Mouse (Mus musculus) ovary, postnatal 14 days (tissue): ENCODE results near the gene Usp36.

Source experiments
- DNase-seq: peaks from one replicate; pipeline ENCODE4 v3.0.0; 2022; ENCODE audit warnings: low spot score

The Usp36 gene

GRCm38 (mm10) chr11:118248150-118249011 lies 41.7 kb downstream of the Usp36 start, which contains the start of gene Cyth1:
Gene Cyth1, minus strand, starts transcription at chr11:118248592.
- DNase-seq: peak; percentile 99

GRCm38 (mm10) chr11:118247359-118248095 lies 42.5 kb downstream of the Usp36 start:
- peak; percentile 53 for DNase-seq

- no peak for DNase-seq
These were observed 43.3 kb downstream of the Usp36 start for GRCm38 (mm10) chr11:118246724-118247123.

DNA sequence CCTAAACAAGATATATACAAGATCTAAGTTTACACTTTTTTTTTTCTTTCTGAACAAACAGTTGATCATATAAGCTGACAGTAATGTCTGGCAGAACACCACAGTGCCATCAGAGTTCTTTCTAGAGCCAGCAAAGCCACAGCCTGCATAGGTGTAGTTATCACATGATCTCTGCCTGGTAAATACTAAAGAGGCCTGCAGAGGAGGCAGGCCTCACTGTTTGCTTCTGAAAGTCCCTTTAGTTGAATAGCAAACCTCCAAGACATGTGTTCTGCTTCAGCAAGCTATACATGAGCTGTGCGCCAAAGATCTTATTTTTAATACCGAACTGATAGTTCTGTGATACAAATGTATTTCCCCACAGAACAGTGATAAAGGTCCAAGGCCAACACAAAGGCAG lies 44.9 kb downstream of the Usp36 start:
- DNase-seq: no peak

DNA sequence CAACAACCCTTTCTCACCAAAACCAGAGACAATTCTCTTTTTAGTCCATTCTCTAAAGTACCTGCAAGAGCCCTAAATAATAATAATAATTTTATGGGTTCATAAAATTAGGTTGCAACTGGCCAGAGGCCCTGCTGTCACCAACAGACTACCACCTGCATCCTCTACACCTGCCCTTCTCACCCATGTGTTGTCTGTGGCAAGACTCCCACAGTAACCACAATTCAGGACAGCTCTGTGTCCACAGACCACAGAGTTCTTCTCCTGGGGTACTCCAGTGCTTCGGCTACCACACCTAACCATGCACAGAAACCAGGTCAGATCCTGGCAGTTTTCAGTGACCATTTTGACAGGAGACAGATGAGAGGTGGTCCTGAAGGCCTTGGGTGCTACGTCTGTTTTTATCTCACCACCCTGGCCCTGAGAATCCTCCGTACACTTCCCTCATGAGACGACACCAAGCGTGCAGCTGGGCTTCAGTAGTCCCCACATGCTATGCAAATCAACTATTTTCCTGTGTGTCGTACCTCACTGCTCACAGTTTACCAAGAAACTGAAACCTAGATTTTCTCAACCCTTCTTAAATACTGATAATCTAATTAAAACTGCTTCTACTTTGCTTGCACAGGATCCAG lies 46.3 kb downstream of the Usp36 start:
- no peak for DNase-seq

DNA sequence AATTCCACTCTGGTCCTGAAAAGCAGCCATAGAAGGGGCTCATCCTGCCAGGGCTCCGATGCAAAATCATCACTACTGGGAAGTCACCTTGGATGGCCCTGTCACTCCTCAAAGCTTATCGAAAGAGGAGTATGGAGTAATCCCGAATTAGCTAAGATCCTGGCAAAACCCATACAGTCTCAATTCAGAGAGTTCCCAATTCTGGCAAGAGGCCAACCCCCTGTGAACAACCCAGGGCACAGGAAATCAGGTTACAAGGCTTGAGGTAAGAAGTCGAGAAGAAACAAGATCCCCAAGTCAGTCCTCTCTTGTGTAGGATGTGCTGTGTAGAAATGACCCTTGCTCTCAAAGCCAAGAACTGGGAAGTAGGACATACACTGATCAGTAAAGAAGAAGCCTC lies 47.5 kb downstream of the Usp36 start:
- DNase-seq: no peak

- no peak for DNase-seq
These were observed 49.7 kb downstream of the Usp36 start for GRCm38 (mm10) chr11:118240388-118240787.

DNA sequence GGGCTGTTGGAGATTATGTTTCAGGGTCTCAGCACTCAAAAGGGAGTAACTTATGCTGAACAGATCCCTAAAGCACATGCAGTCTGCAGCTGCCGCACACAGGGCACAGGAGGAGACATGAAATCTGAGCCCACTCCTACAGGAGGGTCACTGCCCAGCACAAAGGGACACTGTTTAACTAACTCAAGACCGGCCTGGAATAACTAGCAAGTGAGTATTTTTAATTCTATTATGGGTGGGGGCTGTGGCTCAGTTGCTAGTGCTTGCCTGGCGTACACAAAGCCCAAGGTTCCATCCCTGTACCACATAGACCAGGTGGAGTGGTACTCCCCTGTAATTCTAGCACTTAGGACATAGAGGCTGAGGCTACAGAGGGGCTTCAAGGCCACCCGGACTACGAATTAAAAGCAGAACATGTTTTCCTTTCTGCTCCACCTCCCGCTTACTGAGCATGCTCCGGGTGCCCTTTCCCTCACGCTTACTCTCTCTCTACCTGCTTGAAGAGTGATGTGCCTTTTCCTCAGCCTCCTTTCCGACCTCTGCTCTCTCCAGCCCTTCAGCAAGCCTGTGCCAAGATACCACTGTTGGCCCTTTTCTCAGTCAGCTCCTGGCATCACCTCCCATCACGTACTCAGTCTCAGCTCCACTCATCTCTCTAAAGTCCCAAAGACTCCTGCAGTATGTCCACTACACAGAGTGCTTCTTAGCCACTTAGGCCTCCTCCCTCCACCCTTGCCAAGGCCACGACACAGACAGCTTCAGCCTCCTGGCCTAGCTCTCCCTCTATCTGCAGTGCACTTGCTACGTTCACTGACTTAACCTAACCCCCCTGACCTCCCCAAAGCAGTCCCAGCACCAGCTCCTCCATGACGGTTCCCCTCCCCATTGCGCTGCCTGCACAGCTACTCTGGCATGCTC lies 50.5 kb downstream of the Usp36 start:
- no peak for DNase-seq

- DNase-seq: no peak
These were observed 53.4 kb downstream of the Usp36 start for GRCm38 (mm10) chr11:118236520-118237190.

DNA sequence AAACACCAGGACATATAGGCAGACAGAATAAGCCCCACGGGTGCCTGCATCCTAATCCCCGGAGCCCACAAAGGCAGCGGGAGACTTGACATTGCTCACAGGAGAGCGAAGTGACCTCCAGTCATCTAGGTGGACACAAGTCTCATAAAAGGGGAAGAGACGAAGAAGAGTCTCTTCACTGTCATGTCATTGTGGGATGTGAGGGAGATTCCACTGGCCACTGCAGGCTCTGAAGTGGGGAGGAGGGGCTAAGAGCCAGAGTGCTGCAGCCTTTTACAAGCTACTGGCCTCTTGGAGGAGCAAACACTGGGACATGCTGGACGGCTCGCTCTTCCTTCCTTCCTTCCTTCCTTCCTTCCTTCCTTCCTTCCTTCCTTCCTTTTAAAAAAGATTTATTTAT lies 55.1 kb downstream of the Usp36 start:
- DNase-seq: no peak

- no peak for DNase-seq
These were observed 55.5 kb downstream of the Usp36 start for GRCm38 (mm10) chr11:118234500-118234899.

DNA sequence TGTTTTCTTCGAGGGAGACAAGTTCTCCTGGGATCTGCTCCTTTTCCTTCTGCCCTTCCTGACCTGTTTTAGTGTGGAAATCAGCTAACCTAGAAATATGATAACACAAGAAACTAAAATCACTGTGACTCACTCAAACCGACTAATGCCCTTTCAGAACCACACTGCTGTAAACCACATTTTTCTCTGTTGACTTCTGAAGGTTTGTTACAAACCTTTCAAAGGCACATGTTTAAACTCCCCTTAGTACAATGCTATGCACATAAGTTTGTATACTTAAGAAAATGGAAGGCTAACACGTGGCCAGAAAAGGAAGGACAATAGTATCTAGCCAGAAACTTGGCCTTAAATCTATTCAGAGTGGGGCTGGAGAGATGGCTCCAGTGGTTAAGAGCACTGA lies 56.1 kb downstream of the Usp36 start:
- no peak for DNase-seq

- DNase-seq: no peak
These were observed 57.7 kb downstream of the Usp36 start for GRCm38 (mm10) chr11:118232314-118232831.

DNA sequence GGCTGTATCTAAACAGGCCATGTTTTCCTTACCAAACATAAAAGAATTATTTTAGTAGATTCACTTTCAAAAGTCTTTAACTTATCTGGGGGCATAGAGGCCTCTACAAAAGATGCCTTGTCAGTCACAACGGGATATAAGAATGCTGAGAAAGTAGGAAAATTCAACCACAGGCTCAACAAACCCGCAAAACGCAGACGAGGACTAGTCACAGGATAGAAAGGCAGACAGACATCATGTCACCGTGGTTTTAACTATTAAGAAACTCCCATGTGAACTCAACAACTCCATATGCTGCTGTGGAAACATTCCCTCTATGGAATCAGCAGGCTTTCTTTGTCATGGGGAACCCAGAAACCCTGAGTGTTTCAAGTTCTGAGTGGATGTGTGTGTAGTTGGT lies 60.1 kb downstream of the Usp36 start:
- DNase-seq: no peak

GRCm38 (mm10) chr11:118227650-118228049 lies 62.4 kb downstream of the Usp36 start:
- no peak for DNase-seq

GRCm38 (mm10) chr11:118226850-118227249 lies 63.2 kb downstream of the Usp36 start:
- DNase-seq: no peak

GRCm38 (mm10) chr11:118225862-118226261 lies 64.2 kb downstream of the Usp36 start:
- no peak for DNase-seq

- no peak for DNase-seq
These were observed 64.8 kb downstream of the Usp36 start for GRCm38 (mm10) chr11:118225056-118225836.

DNA sequence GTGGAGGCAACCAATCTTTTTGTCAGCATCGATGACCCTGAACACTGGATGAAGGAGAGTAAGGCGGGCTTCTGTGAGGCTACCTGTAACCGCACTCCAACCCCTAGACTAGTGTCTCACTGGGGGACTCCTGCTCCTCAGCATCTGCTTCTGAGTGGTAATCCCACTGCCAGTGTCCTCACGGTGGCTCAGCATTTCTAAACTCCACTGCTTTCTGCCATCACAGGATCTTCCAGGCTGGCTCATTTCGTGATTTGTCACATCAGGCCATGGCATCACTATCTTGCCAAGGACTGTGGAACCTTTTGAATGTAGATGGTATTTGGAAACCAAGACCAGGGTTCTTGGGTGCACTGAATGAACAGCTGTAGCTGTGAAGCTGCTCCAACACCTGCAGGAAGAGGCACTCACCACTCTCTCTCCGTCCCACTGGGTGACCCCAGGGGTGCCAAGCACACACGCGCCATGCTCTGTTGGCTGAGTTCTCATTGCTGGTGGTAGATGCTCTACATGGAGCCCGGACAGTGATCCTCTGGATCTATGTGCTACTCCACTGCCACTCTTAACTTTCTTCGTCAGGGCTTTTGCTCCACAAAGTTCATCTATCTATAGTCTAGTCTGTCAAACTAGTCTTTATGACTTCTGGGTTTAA lies 66.5 kb downstream of the Usp36 start:
- DNase-seq: no peak

DNA sequence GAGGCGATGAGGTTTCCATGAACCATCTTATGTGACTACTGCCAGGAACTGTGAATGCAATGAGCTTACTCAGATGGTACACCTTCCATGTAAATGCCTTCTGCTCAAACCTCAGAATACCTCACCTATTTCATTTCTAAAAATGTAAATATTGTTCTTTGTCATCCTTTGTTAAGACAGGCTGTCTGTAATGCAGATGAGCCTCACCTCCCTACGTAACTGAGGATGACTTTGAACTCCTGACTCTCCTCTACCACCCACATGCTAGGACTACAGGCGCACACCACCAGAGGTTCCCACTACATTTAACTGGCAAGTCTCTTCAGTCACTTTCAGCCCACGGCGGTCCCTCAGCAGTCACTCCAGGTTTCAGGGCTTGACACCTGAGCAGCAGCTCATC lies 67.1 kb downstream of the Usp36 start:
- DNase-seq: no peak
